Mouse (Mus musculus) stomach, postnatal 0 days (tissue): ENCODE measurements around the gene Tas1r2.

Experiments
- CTCF ChIP-seq: IDR thresholded peaks from 2 replicates; pipeline ENCODE4 v1.5.1; 2016; ENCODE audit warnings: antibody characterized with exemption, low read depth, mild to moderate bottlenecking, moderate library complexity
- EP300 ChIP-seq: optimal IDR thresholded peaks from 2 replicates; pipeline ENCODE3; 2016; ENCODE audit warnings: antibody characterized with exemption

- TF ChIP-seq CTCF, result no peak
- TF ChIP-seq EP300, result no peak
Measured at GRCm38 (mm10) chr4:139624116-139624489, 29.2 kb upstream of the Tas1r2 start.
